Mouse (Mus musculus): ENCODE data around the gene Ctc1. TPM values are rescaled to one million over a fixed set of nuclear protein-coding genes. Genes with fewer than 3 reads are reported as not detected.

Ctc1 gene
- polyA plus RNA-seq, 2 experiments = 44.6 to 76.4 TPM

GRCm38 (mm10) chr11:69074776-69075069 lies 59.0 kb downstream of the Ctc1 start:
- Histone ChIP-seq H3K36me3 (ENCODE audit: control insufficient read depth, insufficient read depth, low read length) (no peaks in the 10 kb centered on the region), H3K27me3 (ENCODE audit: control insufficient read depth, insufficient read depth, low read length) (no peaks in the 10 kb centered on the region), H3K4me1 (ENCODE audit: control insufficient read depth, insufficient read depth, low read length) (peaks cover 21% of the 10 kb centered on the region), H3K4me2 (replicated peaks; ENCODE audit: low read depth, low read length, severe bottlenecking) (no peak overlapping the region), H3K27ac (replicated peaks; ENCODE audit: low read depth, low read length) (no peak overlapping the region), H3K9ac (ENCODE audit: low read depth, low read length, severe bottlenecking) (no peak overlapping the region), H3K4me3 (replicated peaks; ENCODE audit: low read length) (no peak overlapping the region), H3K9me3 (ENCODE audit: control insufficient read depth, low read length) (no peaks in the 10 kb centered on the region)
- 49% methylated on average over 2 of the region's 2 CpGs for WGBS
- DNase-seq (ENCODE audit: low spot score) = no peak
- no peak for TF ChIP-seq POLR2A (IDR thresholded peaks at IDR 0.05; ENCODE audit: borderline replicate concordance, extremely low read depth, insufficient read depth, insufficient read length)
- no peak for ATAC-seq (ENCODE audit: low FRiP score, low read depth)

GRCm38 (mm10) chr11:69075764-69076479 lies 60.2 kb downstream of the Ctc1 start:
- Histone ChIP-seq H3K27me3 (ENCODE audit: control insufficient read depth, insufficient read depth, low read length) (no peaks in the 10 kb centered on the region), H3K4me3 (replicated peaks; ENCODE audit: low read length) (no peak overlapping the region), H3K4me2 (replicated peaks; ENCODE audit: low read depth, low read length, severe bottlenecking) (no peak overlapping the region), H3K9me3 (ENCODE audit: control insufficient read depth, low read length) (no peaks in the 10 kb centered on the region), H3K9ac (ENCODE audit: low read depth, low read length, severe bottlenecking) (no peak overlapping the region), H3K36me3 (ENCODE audit: control insufficient read depth, insufficient read depth, low read length) (no peaks in the 10 kb centered on the region), H3K4me1 (ENCODE audit: control insufficient read depth, insufficient read depth, low read length) (peaks cover 17% of the 10 kb centered on the region), H3K27ac (replicated peaks; ENCODE audit: low read depth, low read length) (no peak overlapping the region)
- 59% methylated on average over 8 of the region's 9 CpGs for WGBS
- TF ChIP-seq POLR2A (IDR thresholded peaks at IDR 0.05; ENCODE audit: borderline replicate concordance, extremely low read depth, insufficient read depth, insufficient read length) = no peak
- ATAC-seq (ENCODE audit: low FRiP score, low read depth) (no peak), DNase-seq (ENCODE audit: low spot score) (no peak)

- Histone ChIP-seq H3K4me1 (ENCODE audit: control insufficient read depth, insufficient read depth, low read length) (peaks cover 13% of the 10 kb centered on the region), H3K36me3 (ENCODE audit: control insufficient read depth, insufficient read depth, low read length) (no peaks in the 10 kb centered on the region), H3K27ac (replicated peaks; ENCODE audit: low read depth, low read length) (no peak overlapping the region), H3K9ac (ENCODE audit: low read depth, low read length, severe bottlenecking) (no peak overlapping the region), H3K4me2 (replicated peaks; ENCODE audit: low read depth, low read length, severe bottlenecking) (no peak overlapping the region), H3K9me3 (ENCODE audit: control insufficient read depth, low read length) (no peaks in the 10 kb centered on the region), H3K27me3 (ENCODE audit: control insufficient read depth, insufficient read depth, low read length) (no peaks in the 10 kb centered on the region), H3K4me3 (replicated peaks; ENCODE audit: low read length) (no peak overlapping the region)
- DNase-seq (ENCODE audit: low spot score) (no peak), ATAC-seq (ENCODE audit: low FRiP score, low read depth) (no peak)
- no peak for TF ChIP-seq POLR2A (IDR thresholded peaks at IDR 0.05; ENCODE audit: borderline replicate concordance, extremely low read depth, insufficient read depth, insufficient read length)
- 71% methylated on average over 5 of the region's 5 CpGs for WGBS
These were observed 60.9 kb downstream of the Ctc1 start for GRCm38 (mm10) chr11:69076572-69076971.

- no peak for ATAC-seq (ENCODE audit: low FRiP score, low read depth)
These were observed 61.6 kb downstream of the Ctc1 start for GRCm38 (mm10) chr11:69077316-69077715.

GRCm38 (mm10) chr11:69078041-69078440 lies 62.3 kb downstream of the Ctc1 start:
- no peak overlapping the region for H3K4me3 ChIP-seq (replicated peaks; ENCODE audit: low read length)
- H3K4me2 ChIP-seq (replicated peaks; ENCODE audit: low read depth, low read length, severe bottlenecking) = no peak overlapping the region
- no peaks in the 10 kb centered on the region for H3K9me3 ChIP-seq (ENCODE audit: control insufficient read depth, low read length)
- 63% methylated on average over 6 of the region's 6 CpGs for WGBS
- no peak overlapping the region for H3K9ac ChIP-seq (ENCODE audit: low read depth, low read length, severe bottlenecking)
- no peak for TF ChIP-seq POLR2A (IDR thresholded peaks at IDR 0.05; ENCODE audit: borderline replicate concordance, extremely low read depth, insufficient read depth, insufficient read length)
- no peaks in the 10 kb centered on the region for H3K27me3 ChIP-seq (ENCODE audit: control insufficient read depth, insufficient read depth, low read length)
- no peaks in the 10 kb centered on the region for H3K36me3 ChIP-seq (ENCODE audit: control insufficient read depth, insufficient read depth, low read length)
- ATAC-seq (ENCODE audit: low FRiP score, low read depth) = no peak
- H3K4me1 ChIP-seq (ENCODE audit: control insufficient read depth, insufficient read depth, low read length) = peaks cover 9% of the 10 kb centered on the region; the same call in 1 of the 2 replicates
- H3K27ac ChIP-seq (replicated peaks; ENCODE audit: low read depth, low read length) = no peak overlapping the region
- DNase-seq (ENCODE audit: low spot score) = no peak

More at GRCm38 (mm10) chr11:69077316-69077715, 61.6 kb downstream of the Ctc1 start:
- no peaks in the 10 kb centered on the region for H3K36me3 ChIP-seq (ENCODE audit: control insufficient read depth, insufficient read depth, low read length)
- H3K27me3 ChIP-seq (ENCODE audit: control insufficient read depth, insufficient read depth, low read length) = no peaks in the 10 kb centered on the region
- peaks cover 13% of the 10 kb centered on the region for H3K4me1 ChIP-seq (ENCODE audit: control insufficient read depth, insufficient read depth, low read length)
- WGBS = 89% methylated on average over 9 of the region's 9 CpGs
- no peak for TF ChIP-seq POLR2A (IDR thresholded peaks at IDR 0.05; ENCODE audit: borderline replicate concordance, extremely low read depth, insufficient read depth, insufficient read length)
- H3K4me3 ChIP-seq (replicated peaks; ENCODE audit: low read length) = no peak overlapping the region
- no peak overlapping the region for H3K4me2 ChIP-seq (replicated peaks; ENCODE audit: low read depth, low read length, severe bottlenecking)
- H3K9me3 ChIP-seq (ENCODE audit: control insufficient read depth, low read length) = no peaks in the 10 kb centered on the region
- no peak for DNase-seq (ENCODE audit: low spot score)
- no peak overlapping the region for H3K27ac ChIP-seq (replicated peaks; ENCODE audit: low read depth, low read length)
- H3K9ac ChIP-seq (ENCODE audit: low read depth, low read length, severe bottlenecking) = no peak overlapping the region

Measured in limb, embryonic 14.5 days (tissue).